Mouse (Mus musculus) brain, embryonic 14.5 days (tissue): ENCODE results near the gene Paxbp1.

Experiments
- CTCF ChIP-seq: fragments of 200-500 bp; IDR thresholded peaks from 2 replicates; pipeline ENCODE4 v1.5.1; 2012; ENCODE audit warnings: inconsistent platforms, mild to moderate bottlenecking, moderate library complexity, borderline replicate concordance; ENCODE audit not compliant: insufficient read depth, insufficient read length; ENCODE audit errors: extremely low read depth
- POLR2A ChIP-seq: fragments of 200-500 bp; IDR thresholded peaks from 2 replicates; pipeline ENCODE4 v1.6.1; 2012; ENCODE audit warnings: mild to moderate bottlenecking, inconsistent platforms, borderline replicate concordance; ENCODE audit not compliant: poor library complexity, insufficient read depth, insufficient read length, severe bottlenecking; ENCODE audit errors: extremely low read depth

GRCm38 (mm10) chr16:91068969-91069368, 24.6 kb upstream of the Paxbp1 start:
- TF ChIP-seq POLR2A (no peak), CTCF (no peak)
